Mouse (Mus musculus) MEL (cell line): Measurements from ENCODE around the gene Slc51a. TPM values are rescaled to one million over a fixed set of nuclear protein-coding genes. Genes with fewer than 3 reads are reported as not detected.

Source experiments
- DNase-seq: peaks from one replicate; pipeline ENCODE4 v3.0.0; 2011; ENCODE audit warnings: low read depth, low spot score
- H3K27ac ChIP-seq: 2 replicates; pipeline ENCODE4 v1.5.1; 2012; ENCODE audit warnings: low read depth, mild to moderate bottlenecking, control low read depth, low read length, moderate library complexity; ENCODE audit not compliant: control insufficient read depth
- H3K27me3 ChIP-seq, 2 experiments: fragments of 150-350 bp in 1 of 2; sonication (generic) in 1 of 2; 2 replicates each; pipeline ENCODE4 v1.6.1; 2012; ENCODE audit warnings: low read length in 2 of 2, mild to moderate bottlenecking in 2 of 2, improper control_type of control experiment in 1 of 2, moderate library complexity in 1 of 2; ENCODE audit not compliant: insufficient read depth in 2 of 2, control insufficient read depth in 1 of 2
- H3K36me3 ChIP-seq, 2 experiments: 2 replicates each; pipeline ENCODE4 v1.6.1; 2012 to 2014; ENCODE audit warnings: low read length in 2 of 2, improper control_type of control experiment in 1 of 2, inconsistent platforms in 1 of 2, mild to moderate bottlenecking in 1 of 2; ENCODE audit not compliant: insufficient read depth in 2 of 2, control insufficient read depth in 1 of 2
- H3K4me1 ChIP-seq, 2 experiments: fragments of 150-350 bp in 1 of 2; sonication (generic) in 1 of 2; 2 replicates each; pipeline ENCODE4 v1.6.1; 2012; ENCODE audit warnings: low read length in 2 of 2, improper control_type of control experiment in 1 of 2, mild to moderate bottlenecking in 1 of 2; ENCODE audit not compliant: insufficient read depth in 2 of 2, control insufficient read depth in 1 of 2
- H3K4me3 ChIP-seq, 2 experiments: fragments of 150-350 bp in 1 of 2; sonication (generic) in 1 of 2; 2 replicates each; pipeline ENCODE4 v1.5.1; 2012; ENCODE audit warnings: low read depth in 2 of 2, low read length in 2 of 2, mild to moderate bottlenecking in 2 of 2, moderate library complexity in 2 of 2, control low read depth in 1 of 2, improper control_type of control experiment in 1 of 2; ENCODE audit not compliant: control insufficient read depth in 1 of 2, insufficient read depth in 1 of 2
- H3K79me2 ChIP-seq: 2 replicates; pipeline ENCODE4 v1.6.1; 2012; ENCODE audit warnings: mild to moderate bottlenecking, low read length, moderate library complexity; ENCODE audit not compliant: control insufficient read depth, poor library complexity, insufficient read depth
- H3K9ac ChIP-seq: 2 replicates; pipeline ENCODE4 v1.6.1; 2012; ENCODE audit warnings: low read depth, mild to moderate bottlenecking, control low read depth, low read length, moderate library complexity; ENCODE audit not compliant: control insufficient read depth, poor library complexity, severe bottlenecking
- H3K9me3 ChIP-seq: fragments of 150-350 bp; sonication (generic); replicated peaks from 2 replicates; pipeline ENCODE4 v1.6.1; 2012; ENCODE audit warnings: mild to moderate bottlenecking, low read length, improper control_type of control experiment, moderate library complexity; ENCODE audit not compliant: insufficient read depth
- CHD2 ChIP-seq: IDR thresholded peaks from 2 replicates; pipeline ENCODE4 v1.6.1; 2011; ENCODE audit warnings: low read length, improper control_type of control experiment
- CTCF ChIP-seq, 3 experiments: IDR thresholded peaks in 2 of 3; conservative IDR thresholded peaks in 1 of 3; 2 replicates each; pipeline ENCODE4 v1.5.1; 2011 to 2012; ENCODE audit warnings: low read length in 3 of 3, low read depth in 2 of 3, mild to moderate bottlenecking in 2 of 3, improper control_type of control experiment in 1 of 3, inconsistent platforms in 1 of 3, mixed read lengths in 1 of 3, moderate library complexity in 1 of 3; ENCODE audit not compliant: control insufficient read depth in 1 of 3, insufficient read depth in 1 of 3, poor library complexity in 1 of 3, severe bottlenecking in 1 of 3
- EP300 ChIP-seq, 2 experiments: IDR thresholded peaks; 2 replicates each; pipeline ENCODE4 v1.6.1; 2011; ENCODE audit warnings: improper control_type of control experiment in 2 of 2, low read length in 2 of 2, low read depth in 1 of 2, mild to moderate bottlenecking in 1 of 2
- ETS1 ChIP-seq: IDR thresholded peaks from 2 replicates; pipeline ENCODE4 v1.6.1; 2012; ENCODE audit warnings: low read depth, mild to moderate bottlenecking, inconsistent platforms, low read length, improper control_type of control experiment, moderate library complexity
- GATA1 ChIP-seq: IDR thresholded peaks from 2 replicates; pipeline ENCODE4 v1.6.1; 2011; ENCODE audit warnings: low read depth, low read length, improper control_type of control experiment
- KAT2A ChIP-seq: conservative IDR thresholded peaks from 2 replicates; pipeline ENCODE4 v1.6.1; 2012; ENCODE audit warnings: low read depth, low read length, improper control_type of control experiment, inconsistent platforms
- MAX ChIP-seq: IDR thresholded peaks from 2 replicates; pipeline ENCODE4 v1.6.1; 2011; ENCODE audit warnings: low read length, improper control_type of control experiment
- MYB ChIP-seq: IDR thresholded peaks from 2 replicates; pipeline ENCODE4 v1.6.1; 2011; ENCODE audit warnings: mild to moderate bottlenecking, low read depth, low read length, improper control_type of control experiment
- MYC ChIP-seq: IDR thresholded peaks from 2 replicates; pipeline ENCODE4 v1.6.1; 2011; ENCODE audit warnings: low read depth, mild to moderate bottlenecking, low read length, improper control_type of control experiment, moderate library complexity
- NRF1 ChIP-seq: IDR thresholded peaks from 2 replicates; pipeline ENCODE4 v1.6.1; 2014; ENCODE audit warnings: low read depth, mild to moderate bottlenecking, inconsistent platforms, low read length, improper control_type of control experiment, moderate library complexity; ENCODE audit not compliant: poor library complexity, insufficient read depth, severe bottlenecking
- RAD21 ChIP-seq: IDR thresholded peaks from 2 replicates; pipeline ENCODE4 v1.6.1; 2011; ENCODE audit warnings: mild to moderate bottlenecking, low read depth, low read length, improper control_type of control experiment
- RCOR1 ChIP-seq: IDR thresholded peaks from 2 replicates; pipeline ENCODE4 v1.6.1; 2012; ENCODE audit warnings: low read depth, mild to moderate bottlenecking, inconsistent platforms, low read length, improper control_type of control experiment
- SIN3A ChIP-seq: IDR thresholded peaks from 2 replicates; pipeline ENCODE4 v1.6.1; 2012; ENCODE audit warnings: low read length, improper control_type of control experiment, inconsistent platforms
- SMC3 ChIP-seq: IDR thresholded peaks from 2 replicates; pipeline ENCODE4 v1.6.1; 2011; ENCODE audit warnings: low read depth, low read length, improper control_type of control experiment
- TAL1 ChIP-seq: IDR thresholded peaks from 2 replicates; pipeline ENCODE4 v1.6.1; 2012; ENCODE audit warnings: mild to moderate bottlenecking, inconsistent platforms, low read length, moderate library complexity, mixed read lengths
- TCF12 ChIP-seq: IDR thresholded peaks from 2 replicates; pipeline ENCODE4 v1.6.1; 2014; ENCODE audit warnings: low read depth, mild to moderate bottlenecking, inconsistent platforms, low read length, improper control_type of control experiment, moderate library complexity
- ZNF384 ChIP-seq: IDR thresholded peaks from 2 replicates; pipeline ENCODE4 v1.6.1; 2012; ENCODE audit warnings: low read depth, mild to moderate bottlenecking, inconsistent platforms, low read length, improper control_type of control experiment
- polyA plus RNA-seq, 2 experiments: library from polyadenylated mRNA; stranded (reverse) in 1 of 2; unstranded in 1 of 2; fragments of >175 nt in 1 of 2; fragments of >200 nt in 1 of 2; gene quantifications; 2 replicates each; pipeline versions ENCODE4 v1.2.1 to v1.2.4; 2012; ENCODE audit warnings: low replicate concordance in 2 of 2, low read depth in 1 of 2; ENCODE audit not compliant: insufficient read length in 2 of 2, insufficient read depth in 1 of 2, missing spikeins in 1 of 2
- total RNA-seq: library from RNA; depleted of rRNA; stranded (reverse); fragments of 300-350 nt; gene quantifications from 2 replicates; pipeline ENCODE4 v1.2.3, GENCODE M21; 2012

Slc51a gene
- total and polyA plus RNA-seq, 3 experiments = 4.6 to 14.5 TPM; not detected in 1

GRCm38 (mm10) chr16:32468488-32468887 is 19.2 kb downstream of the Slc51a start (continued):
- TF ChIP-seq NRF1 = no peak
- peak; percentile 92 for TF ChIP-seq ZNF384
- TF ChIP-seq MAX = peak; percentile 96
- TF ChIP-seq, all 39 proteins: peak for 11

DNA sequence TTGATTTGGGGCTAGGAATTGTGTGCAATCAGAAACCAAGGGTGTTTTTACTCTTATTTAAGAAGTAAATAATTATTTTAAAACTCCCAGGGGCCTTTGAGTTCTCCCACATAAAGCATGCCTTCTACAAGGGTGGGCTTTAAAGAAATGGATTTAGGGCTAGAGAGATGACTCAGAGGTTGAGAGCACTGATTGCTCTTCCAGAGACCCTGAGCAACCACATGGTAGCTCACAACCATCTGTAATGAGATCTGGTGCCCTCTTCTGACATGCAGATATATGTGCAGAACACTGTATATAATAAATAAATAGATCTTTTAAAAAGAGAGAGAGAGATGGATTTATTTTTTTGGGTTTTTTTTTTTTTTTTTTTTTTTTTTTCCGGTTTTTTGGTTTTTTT is 22.8 kb downstream of the Slc51a start:
- Histone ChIP-seq H3K9ac (no peak overlapping the region), H3K9me3 (no peaks in the 10 kb centered on the region), H3K27ac (no peak overlapping the region), H3K36me3 (peaks cover 11 to 27% of the 10 kb centered on the region in 2 experiments), H3K27me3 (no peaks in the 10 kb centered on the region), H3K79me2 (no peaks in the 10 kb centered on the region), H3K4me3 (no peak overlapping the region), H3K4me1 (peaks cover 13 to 16% of the 10 kb centered on the region in 2 experiments)
- no peak for DNase-seq
- TF ChIP-seq MYC (0 out of 2 replicates have a peak, but pooled peaks have one; percentile 22), RAD21 (peak; percentile 15), CTCF (IDR thresholded peaks at IDR 0.05 in 2 of 3, conservative IDR thresholded peaks at IDR 0.05 in 1 of 3; ENCODE audit: control insufficient read depth in 1 of 3, insufficient read depth in 1 of 3, low read depth in 2 of 3, low read length in 3 of 3, poor library complexity in 1 of 3, severe bottlenecking in 1 of 3) (peak in 1 of 3 experiments; percentile 54; a peak in 2 of 6 replicates), ETS1 (no peak), SMC3 (peak; percentile 31; the same call in 1 of the 2 replicates), KAT2A (no peak)

DNA sequence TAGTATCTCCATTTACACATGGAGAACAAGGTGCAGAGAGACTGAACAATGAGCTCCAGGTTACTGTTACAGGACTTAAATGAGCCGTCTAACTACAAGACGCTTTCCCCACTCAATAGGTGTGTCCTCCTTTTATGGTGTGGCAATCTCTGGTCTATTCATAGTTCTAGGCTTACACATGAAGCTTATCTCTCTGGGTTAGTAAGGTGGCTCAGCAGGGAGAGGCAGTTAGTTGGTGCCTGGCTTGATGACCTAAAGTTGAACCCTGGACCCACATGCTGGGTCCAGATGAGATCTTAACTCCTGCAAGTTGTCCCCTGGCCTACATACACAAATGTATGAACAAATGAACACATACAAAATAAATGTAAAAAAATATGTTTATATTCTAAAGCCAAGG is 24.3 kb downstream of the Slc51a start:
- Histone ChIP-seq H3K27ac (peak overlapping the region; percentile 26), H3K9ac (no peak overlapping the region), H3K36me3 (peaks cover 8 to 14% of the 10 kb centered on the region in 2 experiments), H3K27me3 (no peaks in the 10 kb centered on the region), H3K4me3 (no peak overlapping the region), H3K4me1 (peaks cover 5 to 8% of the 10 kb centered on the region in 2 experiments), H3K9me3 (no peaks in the 10 kb centered on the region), H3K79me2 (no peaks in the 10 kb centered on the region)
- TF ChIP-seq CHD2 (no peak), RCOR1 (no peak), SIN3A (0 out of 2 replicates have a peak, but pooled peaks have one; percentile 43), MYB (0 out of 2 replicates have a peak, but pooled peaks have one; percentile 36), TCF12 (peak; percentile 49; the same call in 1 of the 2 replicates), TAL1 (peak; percentile 24; the same call in 1 of the 2 replicates), GATA1 (peak; percentile 56; the same call in 1 of the 2 replicates), EP300 (IDR thresholded peaks at IDR 0.05; ENCODE audit: low read depth in 1 of 2, low read length in 2 of 2) (peak; percentile 64 to 70; a peak in 2 of 4 replicates), ETS1 (peak; percentile 75)
- DNase-seq = peak; percentile 51
